Comparison of ENCODE assay signal across 21 mouse cellular contexts in genomic region chr17:48419571-48419970, GRCm38 (mm10). TPM values are rescaled to one million over a fixed set of nuclear protein-coding genes. Genes with fewer than 3 reads are reported as not detected.
DNase-seq lines count a peak whose midpoint lies in the region; ATAC-seq and TF ChIP-seq lines count a peak whose summit lies in the region.
"Had no signal": no experiment of that assay in that cellular context is flagged by ENCODE, and none has a peak within 500 bp of the region (broad histone marks: within the 10 kb centered on the region; RNA-seq: fewer than 3 reads in every experiment).

No protein-coding gene starts in this region.

- peaks cover 53% of the 10 kb centered on the region for H3K36me3 ChIP-seq in liver, embryonic 15.5 days (replicated peaks)
- peaks cover 23% of the 10 kb centered on the region for H3K36me3 ChIP-seq in intestine, postnatal 0 days (ENCODE audit: control insufficient read depth, insufficient read depth)

- H3K9ac ChIP-seq in liver, embryonic 15.5 days = no peak overlapping the region
- H3K9ac ChIP-seq in intestine, postnatal 0 days (ENCODE audit: low read depth, low read length) = no peak overlapping the region
- H3K9ac ChIP-seq: embryonic facial prominence, embryonic 12.5 days; forebrain, embryonic 13.5 days; forebrain, embryonic 15.5 days had no signal

- no peak overlapping the region for H3K4me2 ChIP-seq in liver, embryonic 15.5 days
- H3K4me2 ChIP-seq in intestine, postnatal 0 days (replicated peaks; ENCODE audit: low read depth) = no peak overlapping the region
- H3K4me2 ChIP-seq: embryonic facial prominence, embryonic 12.5 days; forebrain, embryonic 13.5 days; forebrain, embryonic 15.5 days had no signal

- H3K4me3 ChIP-seq in liver, embryonic 15.5 days (replicated peaks) = no peak overlapping the region
- no peak overlapping the region for H3K4me3 ChIP-seq in intestine, postnatal 0 days (ENCODE audit: low read depth, low read length)
- H3K4me3 ChIP-seq: embryonic facial prominence, embryonic 10.5 days; embryonic facial prominence, embryonic 12.5 days; forebrain, embryonic 13.5 days; forebrain, embryonic 15.5 days had no signal

- peaks cover 42% of the 10 kb centered on the region for H3K4me1 ChIP-seq in liver, embryonic 15.5 days (replicated peaks)
- H3K4me1 ChIP-seq in intestine, postnatal 0 days (replicated peaks; ENCODE audit: control insufficient read depth, insufficient read depth, low read length) = peaks cover 2% of the 10 kb centered on the region; the same call in 1 of the 2 replicates
- H3K4me1 ChIP-seq: embryonic facial prominence, embryonic 12.5 days; forebrain, embryonic 15.5 days had no signal

- H3K9me3 ChIP-seq in liver, embryonic 15.5 days (replicated peaks) = no peaks in the 10 kb centered on the region
- no peaks in the 10 kb centered on the region for H3K9me3 ChIP-seq in intestine, postnatal 0 days (ENCODE audit: control insufficient read depth)
- H3K9me3 ChIP-seq: embryonic facial prominence, embryonic 10.5 days; embryonic facial prominence, embryonic 12.5 days; forebrain, embryonic 13.5 days; forebrain, embryonic 15.5 days had no signal

- DNase-seq in heart, adult 11 months = peak; percentile 55
- DNase-seq in heart, adult 9 months (ENCODE audit: low spot score in 2 of 2) = no peak
- DNase-seq in liver (no peak), 416B (ENCODE audit: low read depth) (peak; percentile 51)
- DNase-seq in ovary, postnatal 36 days (ENCODE audit: low spot score) = no peak
- DNase-seq: adrenal gland, adult 2 months; adrenal gland, postnatal 10 days; adrenal gland, postnatal 25 days; cerebellum, adult 11 months; cerebellum, adult 18-20 months; cerebellum, adult 8-10 months; cerebellum, adult 9-11 months; cerebellum, postnatal 14 days; cerebellum, postnatal 36 days had no signal

- peak overlapping the region; percentile 10; the same call in 1 of the 2 replicates for H3K27ac ChIP-seq in liver, embryonic 15.5 days (replicated peaks)
- peak overlapping the region; percentile 91; the same call in 1 of the 2 replicates for H3K27ac ChIP-seq in intestine, postnatal 0 days (ENCODE audit: low read depth, low read length)
- H3K27ac ChIP-seq: embryonic facial prominence, embryonic 10.5 days; embryonic facial prominence, embryonic 12.5 days; forebrain, embryonic 13.5 days; forebrain, embryonic 15.5 days had no signal

- ATAC-seq in liver, embryonic 15.5 days (ENCODE audit: insufficient read depth) = no peak
- no peak for ATAC-seq in intestine, postnatal 0 days
- ATAC-seq: forebrain, embryonic 13.5 days; forebrain, embryonic 15.5 days had no signal

- no peaks in the 10 kb centered on the region for H3K27me3 ChIP-seq in liver, embryonic 15.5 days
- no peaks in the 10 kb centered on the region for H3K27me3 ChIP-seq in intestine, postnatal 0 days (replicated peaks; ENCODE audit: control insufficient read depth, insufficient read depth, low read length)
- H3K27me3 ChIP-seq: embryonic facial prominence, embryonic 12.5 days; forebrain, embryonic 13.5 days; forebrain, embryonic 15.5 days had no signal

- WGBS in liver, embryonic 15.5 days (ENCODE audit: insufficient replicate concordance) = 50% methylated on average over 2 of the region's 2 CpGs
- WGBS in intestine, postnatal 0 days = 67% methylated on average over 2 of the region's 2 CpGs

- TF ChIP-seq CTCF in intestine, postnatal 0 days (IDR thresholded peaks at IDR 0.05; ENCODE audit: low read depth) = no peak

RNA-seq across cellular contexts. Expression of gene Oard1, which starts 9.8 kb away (rescaled TPM):
- polyA plus RNA-seq in liver, embryonic 15.5 days (2015; fragmentation: Nextera tagmentation; extraction: Ambion mirVana) = 42.8 and 44.0 TPM in 2 replicates
- polyA plus RNA-seq in intestine, postnatal 0 days (2015; fragmentation: Nextera tagmentation; extraction: Ambion mirVana) = 52.1 and 53.9 TPM in 2 replicates

RNA-seq across cellular contexts. Expression of gene Nfya, which starts 9.9 kb away (rescaled TPM):
- 8.0 TPM in 2 replicates for polyA plus RNA-seq in liver, embryonic 15.5 days (2015; fragmentation: Nextera tagmentation; extraction: Ambion mirVana)
- polyA plus RNA-seq in intestine, postnatal 0 days (2015; fragmentation: Nextera tagmentation; extraction: Ambion mirVana) = 3.8 and 4.2 TPM in 2 replicates

RNA-seq across cellular contexts. Expression of gene Apobec2, which starts 13.2 kb away (rescaled TPM):
- polyA plus RNA-seq in liver, embryonic 15.5 days (2015; fragmentation: Nextera tagmentation; extraction: Ambion mirVana) = 2.5 and 4.3 TPM in 2 replicates
- polyA plus RNA-seq in intestine, postnatal 0 days (2015; fragmentation: Nextera tagmentation; extraction: Ambion mirVana) = 2.6 TPM in 2 replicates

RNA-seq across cellular contexts. Expression of gene Tspo2, which starts 31.8 kb away (rescaled TPM):
- 182 and 191 TPM in 2 replicates for polyA plus RNA-seq in liver, embryonic 15.5 days (2015; fragmentation: Nextera tagmentation; extraction: Ambion mirVana)
- 0.48 and 1.3 TPM in 2 replicates for polyA plus RNA-seq in intestine, postnatal 0 days (2015; fragmentation: Nextera tagmentation; extraction: Ambion mirVana)
- polyA plus RNA-seq: adrenal gland, adult 2 months; C2C12 had no signal

RNA-seq across cellular contexts. Expression of gene Unc5cl, which starts 35.1 kb away (rescaled TPM):
- polyA plus RNA-seq in liver, embryonic 15.5 days (2015; fragmentation: Nextera tagmentation; extraction: Ambion mirVana) = 4.0 and 5.2 TPM in 2 replicates
- polyA plus RNA-seq in intestine, postnatal 0 days (2015; fragmentation: Nextera tagmentation; extraction: Ambion mirVana) = 26.7 and 28.4 TPM in 2 replicates
- polyA plus RNA-seq: adrenal gland, adult 2 months; C2C12 had no signal

Comparison
In these comparisons a context has a peak if more than half of its experiments do, and no peak if none do; other contexts are left out.
1. DNase-seq: peak in heart, adult 11 months (single experiment) and 416B (single experiment); none in heart, adult 9 months (0 of 2), liver (single experiment) and ovary, postnatal 36 days (single experiment).